Mouse (Mus musculus): ENCODE measurements around the gene Stk11.

Gene Stk11

DNA sequence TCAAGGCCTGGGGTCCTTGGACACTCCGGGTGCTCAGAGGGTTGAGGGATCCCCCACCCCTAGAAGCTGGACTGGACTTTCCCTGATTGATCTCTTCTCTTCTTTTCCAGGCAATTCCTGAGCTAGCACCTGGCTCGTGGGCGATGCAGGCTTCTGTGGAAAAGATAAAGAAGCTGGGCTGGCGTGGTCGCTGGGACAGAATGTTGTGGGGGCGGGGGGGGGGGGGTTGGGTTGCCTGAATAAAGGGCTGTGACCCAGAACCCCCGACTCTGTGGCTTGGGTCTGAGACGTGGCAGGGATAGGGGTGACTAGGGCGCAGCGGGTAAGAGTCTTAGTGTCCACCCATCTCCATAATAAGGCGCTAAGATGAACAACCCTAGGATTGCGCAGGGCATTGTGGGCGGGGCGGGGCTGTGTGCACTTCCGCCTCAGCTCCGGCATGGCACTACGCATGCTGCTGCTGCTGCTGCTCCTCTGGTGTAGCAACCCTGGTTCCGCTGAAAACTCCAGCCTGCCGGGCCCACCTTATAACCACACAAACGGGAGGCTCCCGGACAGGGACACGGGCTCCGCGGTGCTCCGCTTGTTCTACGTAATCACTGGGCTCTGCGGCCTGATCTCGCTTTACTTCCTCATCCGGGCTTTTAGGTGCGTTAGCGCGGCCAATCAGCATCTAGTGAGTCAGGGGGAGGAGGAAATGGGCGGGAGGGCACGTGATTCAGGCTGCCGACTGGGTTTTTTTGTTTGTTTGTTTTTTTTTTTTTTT is 57.1 kb downstream of the Stk11 start, which contains the start of gene 1600002K03Rik:
TSS of gene 1600002K03Rik (plus strand) at position 418 of the 766 bp plus-strand sequence.
- peak; percentile 92 to 93 for DNase-seq

DNA sequence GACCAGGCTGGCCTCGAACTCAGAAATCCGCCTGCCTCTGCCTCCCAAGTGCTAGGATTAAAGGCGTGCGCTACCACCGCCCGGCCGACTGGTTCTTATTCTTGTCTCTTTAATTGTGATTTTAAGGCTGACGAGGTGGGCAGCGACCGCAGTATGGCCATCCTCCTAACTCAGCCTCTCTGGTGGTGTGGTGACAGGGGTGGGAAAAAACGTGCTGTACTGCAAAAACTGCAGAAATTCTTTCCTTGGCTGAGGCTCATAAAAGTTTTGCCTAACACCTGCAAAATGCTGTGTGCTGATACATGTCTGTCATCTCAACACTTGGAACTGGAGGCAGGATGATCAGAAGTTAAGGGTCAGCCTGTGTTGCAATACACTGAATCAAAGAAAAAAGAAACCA is 57.8 kb downstream of the Stk11 start:
- no peak for DNase-seq

DNA sequence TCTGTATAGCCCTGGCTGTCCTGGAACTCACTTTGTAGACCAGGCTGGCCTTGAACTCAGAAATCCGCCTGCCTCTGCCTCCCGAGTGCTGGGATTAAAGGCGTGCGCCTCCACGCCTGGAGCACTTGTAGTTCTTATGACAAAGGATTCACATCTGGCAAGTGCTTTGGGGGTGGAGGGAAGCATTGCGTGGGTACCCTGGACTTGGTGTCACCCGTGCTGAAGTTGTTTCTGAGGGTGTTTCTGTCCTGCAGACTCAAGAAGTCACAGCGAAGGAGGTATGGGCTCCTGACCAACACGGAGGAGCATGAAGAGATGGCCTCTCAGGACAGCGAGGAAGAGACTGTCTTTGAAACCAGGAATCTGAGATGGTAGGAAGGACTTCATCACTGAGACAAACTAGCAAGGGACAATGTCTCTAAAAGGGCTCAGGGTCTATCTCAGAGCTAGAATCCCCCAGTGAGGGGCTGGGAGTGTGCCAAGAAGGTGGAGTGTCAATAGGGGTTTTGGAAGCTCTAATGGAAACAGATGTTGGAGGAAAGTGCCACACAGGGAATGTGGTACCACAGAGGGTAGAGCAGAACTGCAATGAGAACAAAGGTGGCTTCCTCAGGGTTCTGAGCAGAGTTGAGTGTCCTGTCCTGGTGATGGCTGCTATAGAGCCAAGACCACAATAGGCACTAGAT is 58.5 kb downstream of the Stk11 start:
- DNase-seq = no peak

DNA sequence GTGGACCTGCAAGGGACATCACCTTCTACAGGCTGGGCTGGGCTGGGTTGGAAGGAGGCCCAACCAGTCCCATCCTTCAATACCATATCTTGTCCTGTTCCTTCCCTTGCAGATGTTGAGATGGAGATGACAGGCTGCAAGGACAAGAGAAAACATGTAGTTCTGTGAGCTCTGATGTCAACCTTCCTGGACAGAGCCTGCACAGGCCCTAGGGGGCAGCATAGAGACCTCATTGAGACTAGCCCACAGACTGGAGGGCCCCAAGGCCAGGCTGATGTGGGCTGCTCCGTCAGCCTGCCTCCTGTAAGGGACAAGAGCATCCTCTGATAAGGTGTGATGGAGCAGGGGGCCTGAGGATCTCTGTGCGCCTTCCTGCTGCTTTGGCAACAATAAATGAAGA is 59.1 kb downstream of the Stk11 start:
- peak in 1 of 2 experiments; percentile 74 for DNase-seq

DNA sequence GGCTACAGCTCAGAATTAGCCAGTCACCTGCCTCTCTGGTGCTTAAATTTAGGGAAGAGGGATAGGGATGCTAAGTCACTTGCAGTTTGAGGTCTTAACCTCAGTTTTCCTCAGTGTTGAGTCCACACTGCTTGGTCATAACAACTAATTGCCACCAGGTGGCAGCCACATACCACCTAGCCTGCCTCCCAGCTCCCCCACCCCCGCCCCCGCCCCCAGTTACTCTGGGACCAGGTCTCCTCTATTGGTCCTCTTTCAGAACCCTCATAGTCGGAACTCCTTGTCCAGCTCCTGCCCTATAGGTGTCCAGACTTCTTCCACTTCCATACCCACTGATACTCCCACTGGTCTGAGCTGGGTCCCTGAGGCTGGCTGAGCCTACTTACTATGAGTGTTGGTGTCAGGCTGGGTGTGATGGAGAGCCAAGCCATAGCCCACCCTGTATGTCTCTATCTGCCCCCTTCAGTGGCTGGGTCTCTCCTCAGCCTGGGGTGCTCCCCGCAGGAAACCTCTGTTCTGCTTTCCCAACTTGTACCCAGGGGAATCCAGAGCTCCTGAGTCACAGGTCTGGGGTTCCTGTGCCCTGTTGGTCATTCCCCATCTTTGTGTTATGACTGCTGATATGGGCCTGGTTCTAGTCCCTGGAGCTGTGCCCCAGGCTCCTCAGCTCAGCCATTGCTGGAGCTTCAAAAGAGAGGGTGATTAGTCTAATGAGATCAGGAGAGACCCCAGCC is 60.1 kb downstream of the Stk11 start:
- DNase-seq = peak in 1 of 2 experiments; percentile 63

DNA sequence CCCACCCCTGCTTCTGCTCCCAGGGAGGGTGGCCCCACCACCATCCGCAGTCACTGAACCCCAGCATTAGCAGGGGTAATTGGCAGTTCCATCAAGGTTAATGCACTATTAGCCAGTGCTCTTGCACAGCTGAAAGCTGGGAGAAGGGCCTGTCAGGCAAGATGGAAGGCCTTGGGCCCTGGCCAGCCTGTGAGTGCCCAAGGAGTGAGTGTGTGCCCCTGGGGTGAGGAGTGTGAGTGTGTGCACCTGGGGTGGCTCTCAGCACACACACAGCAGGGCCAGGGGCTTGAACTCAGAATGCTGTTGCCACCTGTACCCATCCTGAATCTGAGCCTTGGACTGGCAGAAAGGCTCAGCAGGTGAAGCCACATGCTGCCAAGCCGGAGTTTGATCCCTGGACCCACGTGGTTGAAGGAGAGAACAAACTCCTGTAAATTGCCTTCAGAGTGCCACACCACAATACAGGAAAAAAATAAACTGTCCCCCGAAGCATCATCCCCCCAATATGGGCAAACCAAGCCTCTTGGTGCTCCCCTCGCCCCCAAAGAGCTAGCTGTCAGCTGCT is 60.7 kb downstream of the Stk11 start:
- peak in 1 of 2 experiments; percentile 49 for DNase-seq

DNA sequence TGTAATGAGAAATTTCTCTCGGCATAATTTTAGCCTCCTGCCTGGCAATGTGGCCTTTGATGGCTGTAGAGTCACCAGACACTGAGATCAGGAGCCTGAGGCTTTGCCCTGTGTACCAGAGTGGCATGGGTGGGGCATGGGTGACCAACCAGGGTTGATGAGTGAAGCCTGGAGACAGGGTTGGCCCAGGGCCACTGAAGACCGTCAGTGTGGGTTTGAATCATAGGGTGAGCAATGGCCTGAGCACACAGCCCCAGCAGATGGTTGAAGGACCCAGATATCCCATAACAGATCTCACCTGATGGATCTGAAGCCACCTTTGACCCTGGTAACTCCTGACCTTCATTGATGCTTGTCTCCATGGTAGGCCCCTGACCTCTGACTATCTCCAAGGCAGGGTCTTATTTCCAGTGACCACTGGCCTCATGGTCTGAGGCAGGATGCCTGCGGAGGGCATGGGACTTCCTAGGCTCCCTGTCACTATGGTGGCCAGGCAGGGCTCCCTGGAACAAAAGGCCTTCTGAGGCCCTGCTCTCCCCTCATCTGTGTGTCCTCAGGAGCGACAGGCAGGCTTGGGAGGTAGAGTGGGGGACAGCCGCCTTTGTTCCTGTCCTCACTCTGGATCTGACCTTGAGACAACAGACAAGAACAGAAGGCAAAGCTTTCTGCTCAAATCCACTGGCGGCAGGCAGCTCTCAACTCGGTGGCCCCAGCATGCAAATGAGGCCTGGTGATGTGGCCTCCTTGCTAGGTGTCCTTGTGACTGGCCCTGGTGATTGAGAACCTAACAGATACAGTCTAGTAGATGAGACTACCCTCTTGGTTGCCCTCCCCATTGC is 62.1 kb downstream of the Stk11 start:
- no peak for DNase-seq

DNA sequence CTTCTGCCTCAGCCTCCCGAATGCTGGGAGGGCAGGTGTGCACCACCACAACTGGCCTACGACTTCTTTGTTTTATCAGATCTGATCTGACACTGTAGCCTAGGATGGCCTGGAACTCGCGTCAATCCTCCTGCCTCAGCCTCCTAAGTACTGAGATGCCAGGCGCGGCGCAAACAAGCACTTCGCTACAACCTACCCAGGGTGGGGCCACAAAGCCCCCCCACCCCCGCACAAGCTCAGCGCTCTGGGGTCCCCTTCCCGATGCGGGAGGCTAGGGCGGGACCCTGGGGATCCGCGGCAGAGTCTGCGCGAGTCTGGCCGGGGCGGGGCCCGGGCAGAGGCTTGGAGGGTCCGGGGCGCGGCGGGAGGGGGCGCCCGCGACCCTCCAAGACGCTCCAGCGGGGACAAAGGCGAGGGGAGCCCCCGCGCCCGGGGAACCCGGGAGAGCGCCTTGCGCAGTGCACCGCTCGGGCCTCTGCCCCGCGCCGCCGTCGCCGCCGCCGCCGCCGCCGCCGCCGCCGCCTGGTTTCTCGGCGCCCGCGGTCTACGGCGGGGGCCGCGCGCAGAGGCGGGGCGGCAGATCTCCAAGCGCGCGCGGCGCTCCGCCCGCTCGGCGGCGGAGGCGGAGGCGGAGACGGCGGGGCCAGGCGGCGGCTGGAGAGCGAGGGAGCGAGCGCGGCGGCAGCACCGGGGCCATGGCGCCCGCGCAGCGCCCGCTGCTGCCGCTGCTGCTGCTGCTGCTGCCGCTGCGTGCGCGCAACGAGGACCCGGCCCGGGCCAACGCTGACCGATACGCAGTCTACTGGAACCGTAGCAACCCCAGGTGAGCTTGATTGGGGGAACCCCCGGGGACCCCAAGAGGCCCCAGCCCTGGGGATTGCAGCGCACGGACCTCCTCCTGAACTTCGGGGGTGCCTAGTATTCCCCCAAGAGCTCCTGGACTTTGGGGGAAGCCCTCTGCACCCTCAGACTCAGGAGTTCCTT is 63.8 kb downstream of the Stk11 start, which contains the start of gene Efna2:
TSS of gene Efna2 (plus strand) at position 415 of the 984 bp plus-strand sequence.
- peak in 1 of 2 experiments; percentile 72 for DNase-seq
